Mouse (Mus musculus): ENCODE results near the gene Nme1. TPM values are rescaled to one million over a fixed set of nuclear protein-coding genes. Genes with fewer than 3 reads are reported as not detected.

The Nme1 gene
- polyA plus RNA-seq, 2 experiments, result 151 to 152 TPM

GRCm38 (mm10) chr11:93987026-93987425, 18.7 kb upstream of the Nme1 start:
- DNase-seq (ENCODE audit: low spot score) (no peak), ATAC-seq (ENCODE audit: low FRiP score, low read depth) (no peak)
- Histone ChIP-seq H3K27ac (replicated peaks; ENCODE audit: low read depth, low read length) (no peak overlapping the region), H3K4me2 (replicated peaks; ENCODE audit: low read depth, low read length, severe bottlenecking) (no peak overlapping the region), H3K4me3 (replicated peaks; ENCODE audit: low read length) (no peak overlapping the region), H3K9me3 (ENCODE audit: control insufficient read depth, low read length) (no peaks in the 10 kb centered on the region), H3K4me1 (ENCODE audit: control insufficient read depth, insufficient read depth, low read length) (no peaks in the 10 kb centered on the region), H3K27me3 (ENCODE audit: control insufficient read depth, insufficient read depth, low read length) (no peaks in the 10 kb centered on the region), H3K9ac (ENCODE audit: low read depth, low read length, severe bottlenecking) (no peak overlapping the region), H3K36me3 (ENCODE audit: control insufficient read depth, insufficient read depth, low read length) (no peaks in the 10 kb centered on the region)
- TF ChIP-seq POLR2A (IDR thresholded peaks at IDR 0.05; ENCODE audit: borderline replicate concordance, extremely low read depth, insufficient read depth, insufficient read length), result no peak
- WGBS, result 81% methylated on average over 4 of the region's 4 CpGs

- no peaks in the 10 kb centered on the region for H3K9me3 ChIP-seq (ENCODE audit: control insufficient read depth, low read length)
- H3K36me3 ChIP-seq (ENCODE audit: control insufficient read depth, insufficient read depth, low read length), result no peaks in the 10 kb centered on the region
- ATAC-seq (ENCODE audit: low FRiP score, low read depth) (no peak), DNase-seq (ENCODE audit: low spot score) (no peak)
- no peaks in the 10 kb centered on the region for H3K4me1 ChIP-seq (ENCODE audit: control insufficient read depth, insufficient read depth, low read length)
- H3K4me3 ChIP-seq (replicated peaks; ENCODE audit: low read length), result no peak overlapping the region
- H3K27me3 ChIP-seq (ENCODE audit: control insufficient read depth, insufficient read depth, low read length), result no peaks in the 10 kb centered on the region
- no peak for TF ChIP-seq POLR2A (IDR thresholded peaks at IDR 0.05; ENCODE audit: borderline replicate concordance, extremely low read depth, insufficient read depth, insufficient read length)
- no peak overlapping the region for H3K4me2 ChIP-seq (replicated peaks; ENCODE audit: low read depth, low read length, severe bottlenecking)
- no peak overlapping the region for H3K9ac ChIP-seq (ENCODE audit: low read depth, low read length, severe bottlenecking)
- H3K27ac ChIP-seq (replicated peaks; ENCODE audit: low read depth, low read length), result no peak overlapping the region
These were observed 18.0 kb upstream of the Nme1 start for GRCm38 (mm10) chr11:93986298-93986697.

GRCm38 (mm10) chr11:93985265-93985664, 16.9 kb upstream of the Nme1 start:
- no peaks in the 10 kb centered on the region for H3K27me3 ChIP-seq (ENCODE audit: control insufficient read depth, insufficient read depth, low read length)
- no peak overlapping the region for H3K4me3 ChIP-seq (replicated peaks; ENCODE audit: low read length)
- no peaks in the 10 kb centered on the region for H3K4me1 ChIP-seq (ENCODE audit: control insufficient read depth, insufficient read depth, low read length)
- DNase-seq (ENCODE audit: low spot score) (no peak), ATAC-seq (ENCODE audit: low FRiP score, low read depth) (no peak)
- no peak overlapping the region for H3K27ac ChIP-seq (replicated peaks; ENCODE audit: low read depth, low read length)
- no peaks in the 10 kb centered on the region for H3K36me3 ChIP-seq (ENCODE audit: control insufficient read depth, insufficient read depth, low read length)
- H3K9ac ChIP-seq (ENCODE audit: low read depth, low read length, severe bottlenecking), result no peak overlapping the region
- 79% methylated on average over 5 of the region's 5 CpGs for WGBS
- no peaks in the 10 kb centered on the region for H3K9me3 ChIP-seq (ENCODE audit: control insufficient read depth, low read length)
- TF ChIP-seq POLR2A (IDR thresholded peaks at IDR 0.05; ENCODE audit: borderline replicate concordance, extremely low read depth, insufficient read depth, insufficient read length), result no peak
- no peak overlapping the region for H3K4me2 ChIP-seq (replicated peaks; ENCODE audit: low read depth, low read length, severe bottlenecking)

GRCm38 (mm10) chr11:93984619-93985018, 16.3 kb upstream of the Nme1 start:
- Histone ChIP-seq H3K4me2 (replicated peaks; ENCODE audit: low read depth, low read length, severe bottlenecking) (no peak overlapping the region), H3K9me3 (ENCODE audit: control insufficient read depth, low read length) (no peaks in the 10 kb centered on the region), H3K4me1 (ENCODE audit: control insufficient read depth, insufficient read depth, low read length) (no peaks in the 10 kb centered on the region), H3K36me3 (ENCODE audit: control insufficient read depth, insufficient read depth, low read length) (no peaks in the 10 kb centered on the region), H3K4me3 (replicated peaks; ENCODE audit: low read length) (no peak overlapping the region), H3K27me3 (ENCODE audit: control insufficient read depth, insufficient read depth, low read length) (no peaks in the 10 kb centered on the region), H3K9ac (ENCODE audit: low read depth, low read length, severe bottlenecking) (no peak overlapping the region), H3K27ac (replicated peaks; ENCODE audit: low read depth, low read length) (no peak overlapping the region)
- ATAC-seq (ENCODE audit: low FRiP score, low read depth), result no peak
- TF ChIP-seq POLR2A (IDR thresholded peaks at IDR 0.05; ENCODE audit: borderline replicate concordance, extremely low read depth, insufficient read depth, insufficient read length), result no peak
- 91% methylated on average over 3 of the region's 3 CpGs for WGBS
- no peak for DNase-seq (ENCODE audit: low spot score)

GRCm38 (mm10) chr11:93979502-93980049, 11.3 kb upstream of the Nme1 start:
- no peak overlapping the region for H3K9ac ChIP-seq (ENCODE audit: low read depth, low read length, severe bottlenecking)
- no peaks in the 10 kb centered on the region for H3K36me3 ChIP-seq (ENCODE audit: control insufficient read depth, insufficient read depth, low read length)
- H3K27me3 ChIP-seq (ENCODE audit: control insufficient read depth, insufficient read depth, low read length), result no peaks in the 10 kb centered on the region
- no peak overlapping the region for H3K27ac ChIP-seq (replicated peaks; ENCODE audit: low read depth, low read length)
- no peak overlapping the region for H3K4me2 ChIP-seq (replicated peaks; ENCODE audit: low read depth, low read length, severe bottlenecking)
- 50% methylated on average over 6 of the region's 6 CpGs for WGBS
- no peaks in the 10 kb centered on the region for H3K4me1 ChIP-seq (ENCODE audit: control insufficient read depth, insufficient read depth, low read length)
- no peak overlapping the region for H3K4me3 ChIP-seq (replicated peaks; ENCODE audit: low read length)
- TF ChIP-seq POLR2A (IDR thresholded peaks at IDR 0.05; ENCODE audit: borderline replicate concordance, extremely low read depth, insufficient read depth, insufficient read length), result no peak
- no peaks in the 10 kb centered on the region for H3K9me3 ChIP-seq (ENCODE audit: control insufficient read depth, low read length)
- DNase-seq (ENCODE audit: low spot score) (no peak), ATAC-seq (ENCODE audit: low FRiP score, low read depth) (no peak)

GRCm38 (mm10) chr11:93972951-93973350, 4.6 kb upstream of the Nme1 start:
- WGBS, result 86% methylated on average over 5 of the region's 5 CpGs
- TF ChIP-seq POLR2A (IDR thresholded peaks at IDR 0.05; ENCODE audit: borderline replicate concordance, extremely low read depth, insufficient read depth, insufficient read length), result no peak
- H3K36me3 ChIP-seq (ENCODE audit: control insufficient read depth, insufficient read depth, low read length), result no peaks in the 10 kb centered on the region
- H3K27ac ChIP-seq (replicated peaks; ENCODE audit: low read depth, low read length), result no peak overlapping the region
- H3K4me1 ChIP-seq (ENCODE audit: control insufficient read depth, insufficient read depth, low read length), result no peaks in the 10 kb centered on the region
- no peak overlapping the region for H3K4me2 ChIP-seq (replicated peaks; ENCODE audit: low read depth, low read length, severe bottlenecking)
- H3K9me3 ChIP-seq (ENCODE audit: control insufficient read depth, low read length), result no peaks in the 10 kb centered on the region
- ATAC-seq (ENCODE audit: low FRiP score, low read depth) (no peak), DNase-seq (ENCODE audit: low spot score) (no peak)
- H3K27me3 ChIP-seq (ENCODE audit: control insufficient read depth, insufficient read depth, low read length), result no peaks in the 10 kb centered on the region
- H3K9ac ChIP-seq (ENCODE audit: low read depth, low read length, severe bottlenecking), result no peak overlapping the region
- no peak overlapping the region for H3K4me3 ChIP-seq (replicated peaks; ENCODE audit: low read length)

Data from limb, embryonic 14.5 days (tissue).